Mouse (Mus musculus) megakaryocyte, embryonic 14.5 days (primary cell): ENCODE measurements at regions not wholly inside any gene's neighbourhood (a gene's known extent, or its start where the extent isn't known, plus 50 kb on each side); places are given as distances from the start of the nearest gene placed in this dataset.

Experiments used
- FLI1 ChIP-seq: IDR thresholded peaks from 2 replicates; pipeline ENCODE4 v1.6.1; 2012; ENCODE audit warnings: low read length, inconsistent platforms, mixed read lengths
- GATA1 ChIP-seq: IDR thresholded peaks from 3 replicates; pipeline ENCODE4 v1.6.1; 2012; ENCODE audit warnings: mixed read lengths, low read length, inconsistent platforms, borderline replicate concordance

DNA sequence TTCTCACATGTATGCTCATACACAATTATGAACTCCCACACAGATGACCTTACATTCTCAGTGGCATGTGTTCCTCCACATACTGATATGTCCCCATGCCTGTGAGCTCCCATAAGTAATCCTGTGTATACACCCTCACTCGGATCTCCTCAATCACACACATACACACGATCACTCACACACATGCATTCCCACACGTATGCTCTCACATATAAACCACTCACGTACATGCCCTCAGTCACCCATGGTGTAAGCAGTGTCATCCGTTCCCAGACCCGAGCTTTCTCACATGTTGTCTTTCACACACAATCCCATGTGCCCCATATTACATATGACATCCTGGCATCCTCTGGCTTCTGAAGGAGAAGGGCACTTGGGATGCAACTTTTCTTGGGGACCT, 93.4 kb upstream of the Epb41l3 start:
- TF ChIP-seq GATA1 (no peak), FLI1 (no peak)
